Mouse (Mus musculus): ENCODE data around the gene Hnrnpk. TPM values are rescaled to one million over a fixed set of nuclear protein-coding genes. Genes with fewer than 3 reads are reported as not detected.
"Not testable (repeated sequence)": the region's sequence is repeated elsewhere in the genome, so short reads cannot be mapped to it uniquely, and the experiment has no call there.

Gene Hnrnpk
- 100 to 1,000 TPM; 388 to 416 TPM for total RNA-seq (2021)
- 108 and 203 TPM in 2 replicates for polyA plus RNA-seq (2012; rRNA removed)
- long read RNA-seq, partial matches to known transcripts: 4 of 341 reads
- long read RNA-seq, other reads (novel, unspliced or antisense): 337 of 341 reads

DNA sequence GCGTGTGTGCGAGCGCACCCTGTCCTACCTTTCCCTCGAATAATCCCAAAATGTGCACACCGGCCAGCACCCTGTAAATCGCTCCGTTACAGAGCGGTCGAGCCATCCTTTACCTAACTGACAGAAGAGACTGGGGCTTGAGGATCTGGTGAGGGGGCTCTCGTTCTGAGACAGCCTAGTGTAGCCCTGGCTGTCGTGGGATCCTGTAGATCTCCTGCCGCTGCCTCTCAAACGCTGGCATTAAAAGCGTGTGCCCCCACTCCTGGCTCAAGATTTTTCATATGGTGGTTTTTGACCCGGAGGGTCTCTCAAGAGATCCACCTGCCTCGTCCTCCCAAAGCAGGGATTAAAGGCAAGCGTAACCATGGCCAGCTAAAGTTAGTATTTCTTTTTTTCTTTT is at the start of gene Hnrnpk:
Hnrnpk (minus strand) TSS at position 101 of the 400 bp plus-strand sequence.
- WGBS: 6% methylated on average over 17 of the region's 17 CpGs
- H3K9ac ChIP-seq (ENCODE audit: low read depth, low read length): peak within 1 kb of the TSS; percentile 92
- H3K27me3 ChIP-seq (ENCODE audit: control insufficient read depth, insufficient read depth, low read length); H3K79me2 ChIP-seq (replicated peaks; ENCODE audit: control insufficient read depth, insufficient read depth, low read length); DNase-seq; H3K36me3 ChIP-seq (ENCODE audit: control insufficient read depth, insufficient read depth, low read length); H3K4me1 ChIP-seq (ENCODE audit: control insufficient read depth, insufficient read depth, low read length): not testable (repeated sequence)
- intact Hi-C loops (cut with DNase I): loop anchor here (5.0 to 10.0 kb wide), 2 partner anchors 46 to 278 kb away; partner anchors contain the start of genes Hnrnpa0 and Kif27
- peak within 1 kb of the TSS; percentile 94 for H3K4me3 ChIP-seq
- H3K27ac ChIP-seq: peak within 1 kb of the TSS; percentile 100

DNA sequence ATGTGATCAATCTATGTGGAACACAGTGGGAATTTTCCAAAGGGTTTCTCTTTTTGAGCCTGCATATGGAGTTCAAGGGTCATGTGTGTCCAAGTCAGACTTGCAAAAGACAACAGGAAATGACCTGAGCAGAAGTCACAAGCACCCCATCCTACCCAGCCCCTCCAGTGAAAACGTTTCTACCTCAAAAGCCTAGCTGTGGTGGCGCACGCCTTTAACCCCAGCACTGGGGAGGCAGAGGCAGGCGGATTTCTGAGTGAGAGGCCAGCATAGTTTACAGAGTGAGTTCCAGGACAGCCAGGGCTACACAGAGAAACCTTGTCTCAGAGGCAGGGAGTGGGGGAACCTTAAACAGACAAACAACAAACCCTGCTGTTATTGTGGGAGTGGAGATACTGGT is 49.1 kb upstream of the Hnrnpk start:
- Histone ChIP-seq H3K27ac (no peak overlapping the region), H3K79me2 (replicated peaks; ENCODE audit: control insufficient read depth, insufficient read depth, low read length) (no peaks in the 10 kb centered on the region), H3K27me3 (ENCODE audit: control insufficient read depth, insufficient read depth, low read length) (no peaks in the 10 kb centered on the region; the same call in none of the 2 replicates), H3K4me3 (no peak overlapping the region), H3K9ac (ENCODE audit: low read depth, low read length) (no peak overlapping the region), H3K36me3 (ENCODE audit: control insufficient read depth, insufficient read depth, low read length) (no peaks in the 10 kb centered on the region), H3K4me1 (ENCODE audit: control insufficient read depth, insufficient read depth, low read length) (no peaks in the 10 kb centered on the region)
- 72% methylated on average over 4 of the region's 4 CpGs for WGBS
- TF ChIP-seq EP300 (IDR thresholded peaks at IDR 0.05; ENCODE audit: insufficient read depth, low read depth, low read length): no peak
- TF ChIP-seq CTCF (IDR thresholded peaks at IDR 0.05): no peak
- no peak for TF ChIP-seq POLR2A (IDR thresholded peaks at IDR 0.05; ENCODE audit: insufficient read depth, low read depth, low read length)
- DNase-seq: no peak
- intact Hi-C loops (cut with DNase I): no loop called here

DNA sequence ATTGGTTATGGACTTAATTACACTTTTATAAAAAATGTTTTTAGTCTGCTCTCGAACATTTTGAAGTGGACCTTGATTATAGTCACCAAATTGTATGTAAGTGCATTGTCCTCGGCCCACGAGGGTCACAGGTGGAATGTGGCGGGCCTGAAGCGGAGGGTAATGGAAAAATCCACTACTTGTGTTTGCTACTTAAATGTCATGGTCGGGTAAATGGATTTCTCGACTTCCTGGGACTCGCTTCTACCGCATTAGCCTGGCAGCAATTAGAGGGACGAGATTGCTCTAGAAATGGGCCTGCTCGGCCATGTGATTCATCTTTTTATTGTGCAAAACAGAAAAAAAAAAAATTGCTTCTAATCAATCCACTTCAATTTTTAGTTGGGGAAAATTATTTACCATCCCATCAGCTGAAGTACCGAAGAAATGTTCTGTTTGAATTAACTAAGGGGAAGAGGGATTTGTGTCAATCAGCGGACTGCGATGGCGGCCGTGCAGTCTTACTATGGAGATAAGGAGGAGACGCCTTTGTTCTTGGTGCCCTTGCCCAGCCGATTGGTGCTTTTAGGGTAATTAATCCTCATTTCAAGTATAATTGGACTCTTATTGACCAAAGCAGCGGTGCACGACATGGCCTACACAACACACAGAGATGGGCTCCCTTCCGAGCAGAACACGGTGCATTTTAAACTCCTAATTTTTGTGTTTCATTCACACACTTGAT is 47.5 kb upstream of the Hnrnpk start:
- no peak overlapping the region for H3K27ac ChIP-seq
- no peaks in the 10 kb centered on the region for H3K36me3 ChIP-seq (ENCODE audit: control insufficient read depth, insufficient read depth, low read length)
- no peak overlapping the region for H3K9ac ChIP-seq (ENCODE audit: low read depth, low read length)
- intact Hi-C loops (cut with DNase I): no loop called here
- TF ChIP-seq CTCF (IDR thresholded peaks at IDR 0.05) (no peak), POLR2A (IDR thresholded peaks at IDR 0.05; ENCODE audit: insufficient read depth, low read depth, low read length) (no peak), EP300 (IDR thresholded peaks at IDR 0.05; ENCODE audit: insufficient read depth, low read depth, low read length) (no peak)
- H3K4me1 ChIP-seq (ENCODE audit: control insufficient read depth, insufficient read depth, low read length): no peaks in the 10 kb centered on the region
- H3K4me3 ChIP-seq: no peak overlapping the region
- no peaks in the 10 kb centered on the region for H3K79me2 ChIP-seq (replicated peaks; ENCODE audit: control insufficient read depth, insufficient read depth, low read length)
- no peaks in the 10 kb centered on the region; the same call in none of the 2 replicates for H3K27me3 ChIP-seq (ENCODE audit: control insufficient read depth, insufficient read depth, low read length)
- no peak for DNase-seq
- WGBS: 91% methylated on average over 22 of the region's 22 CpGs

DNA sequence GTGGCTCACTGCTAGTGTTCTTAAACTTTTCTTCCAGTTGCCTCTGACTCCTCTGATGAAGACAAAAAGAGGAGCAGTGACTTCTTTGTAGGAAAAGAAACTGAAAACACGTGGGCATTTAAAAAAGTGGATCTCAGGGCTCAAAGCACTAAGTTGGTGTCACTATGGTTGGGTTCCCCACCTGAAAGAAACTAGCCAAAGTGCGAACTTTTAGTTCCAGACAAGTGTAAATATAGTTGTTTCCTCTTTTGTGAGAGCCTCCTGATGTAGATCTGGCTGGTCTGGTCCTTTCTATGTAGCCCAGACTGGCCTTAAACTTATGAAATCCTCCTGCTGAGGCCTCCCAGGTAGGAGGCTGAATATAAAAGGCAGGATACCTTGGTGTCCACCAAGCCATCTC is 43.4 kb upstream of the Hnrnpk start:
- H3K79me2 ChIP-seq (replicated peaks; ENCODE audit: control insufficient read depth, insufficient read depth, low read length): no peaks in the 10 kb centered on the region
- H3K27ac ChIP-seq: no peak overlapping the region
- intact Hi-C loops (cut with DNase I): no loop called here
- no peak for TF ChIP-seq EP300 (IDR thresholded peaks at IDR 0.05; ENCODE audit: insufficient read depth, low read depth, low read length)
- TF ChIP-seq CTCF (IDR thresholded peaks at IDR 0.05): no peak
- TF ChIP-seq POLR2A (IDR thresholded peaks at IDR 0.05; ENCODE audit: insufficient read depth, low read depth, low read length): no peak
- no peak for DNase-seq
- H3K4me1 ChIP-seq (ENCODE audit: control insufficient read depth, insufficient read depth, low read length): no peaks in the 10 kb centered on the region
- H3K36me3 ChIP-seq (ENCODE audit: control insufficient read depth, insufficient read depth, low read length): no peaks in the 10 kb centered on the region
- H3K4me3 ChIP-seq: no peak overlapping the region
- WGBS: 88% methylated on average over 2 of the region's 2 CpGs
- H3K27me3 ChIP-seq (ENCODE audit: control insufficient read depth, insufficient read depth, low read length): no peaks in the 10 kb centered on the region
- no peak overlapping the region for H3K9ac ChIP-seq (ENCODE audit: low read depth, low read length)

DNA sequence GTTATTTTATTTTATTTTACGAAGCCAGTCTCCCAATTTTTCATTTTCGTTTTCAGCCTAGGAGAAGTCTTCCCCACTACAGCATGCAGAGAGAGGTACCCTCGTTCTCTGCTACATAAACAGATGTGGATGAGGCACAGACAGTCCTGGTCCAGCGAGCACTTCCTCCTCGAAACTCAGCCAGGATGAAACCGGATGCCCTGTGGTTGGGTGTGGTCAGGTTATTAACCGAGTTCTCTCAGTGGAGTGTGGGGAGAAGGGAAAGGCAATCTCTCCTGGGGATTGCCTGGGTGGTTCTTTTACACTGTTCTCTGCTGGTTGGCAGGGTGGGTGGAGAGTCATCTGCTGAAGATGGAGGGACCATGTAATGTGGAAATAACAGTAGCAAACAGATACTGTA is 40.6 kb upstream of the Hnrnpk start:
- intact Hi-C loops (cut with DNase I): no loop called here
- peak; percentile 21 to 54 for DNase-seq
- WGBS: 34% methylated on average over 7 of the region's 7 CpGs
- Histone ChIP-seq H3K9ac (ENCODE audit: low read depth, low read length) (no peak overlapping the region), H3K27me3 (ENCODE audit: control insufficient read depth, insufficient read depth, low read length) (no peaks in the 10 kb centered on the region), H3K27ac (no peak overlapping the region), H3K36me3 (ENCODE audit: control insufficient read depth, insufficient read depth, low read length) (no peaks in the 10 kb centered on the region), H3K4me3 (no peak overlapping the region), H3K4me1 (ENCODE audit: control insufficient read depth, insufficient read depth, low read length) (no peaks in the 10 kb centered on the region), H3K79me2 (replicated peaks; ENCODE audit: control insufficient read depth, insufficient read depth, low read length) (no peaks in the 10 kb centered on the region)
- TF ChIP-seq POLR2A (IDR thresholded peaks at IDR 0.05; ENCODE audit: insufficient read depth, low read depth, low read length) (no peak), CTCF (IDR thresholded peaks at IDR 0.05) (no peak), EP300 (IDR thresholded peaks at IDR 0.05; ENCODE audit: insufficient read depth, low read depth, low read length) (no peak)

DNA sequence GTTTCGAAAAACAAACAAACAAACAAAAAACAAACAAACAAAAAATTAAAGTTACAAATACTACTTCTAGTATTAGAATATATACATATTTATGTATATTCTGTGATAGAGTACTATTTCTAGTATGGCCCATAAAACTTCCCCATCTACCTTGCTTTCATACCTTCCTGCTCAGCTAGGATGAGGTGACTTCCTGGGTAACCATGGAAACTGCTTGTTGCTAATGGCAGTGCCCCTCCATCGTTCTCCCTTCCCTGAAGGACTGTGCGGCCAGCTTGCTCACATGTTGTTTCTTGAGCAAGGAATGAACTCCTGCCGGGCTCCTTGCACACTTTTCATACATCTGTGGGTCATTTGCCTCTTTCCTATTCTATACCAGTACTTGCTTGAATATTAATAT is 40.2 kb upstream of the Hnrnpk start:
- Histone ChIP-seq H3K36me3 (ENCODE audit: control insufficient read depth, insufficient read depth, low read length) (no peaks in the 10 kb centered on the region), H3K79me2 (replicated peaks; ENCODE audit: control insufficient read depth, insufficient read depth, low read length) (no peaks in the 10 kb centered on the region), H3K4me1 (ENCODE audit: control insufficient read depth, insufficient read depth, low read length) (no peaks in the 10 kb centered on the region), H3K27ac (no peak overlapping the region), H3K9ac (ENCODE audit: low read depth, low read length) (no peak overlapping the region), H3K4me3 (no peak overlapping the region), H3K27me3 (ENCODE audit: control insufficient read depth, insufficient read depth, low read length) (no peaks in the 10 kb centered on the region)
- WGBS: 80% methylated on average over 4 of the region's 4 CpGs
- no peak for DNase-seq
- intact Hi-C loops (cut with DNase I): no loop called here
- TF ChIP-seq POLR2A (IDR thresholded peaks at IDR 0.05; ENCODE audit: insufficient read depth, low read depth, low read length): no peak
- no peak for TF ChIP-seq EP300 (IDR thresholded peaks at IDR 0.05; ENCODE audit: insufficient read depth, low read depth, low read length)
- no peak for TF ChIP-seq CTCF (IDR thresholded peaks at IDR 0.05)
